Mouse (Mus musculus) heart, embryonic 12.5 days (tissue): ENCODE data around the gene Ccdc142. TPM values are rescaled to one million over a fixed set of nuclear protein-coding genes. Genes with fewer than 3 reads are reported as not detected.

ENCODE experiments used
- microRNA counts: library from miRNA; unstranded; fragments of <30 nt; microRNA quantifications from one replicate; lab custom pipeline; 2017
- microRNA-seq: library from miRNA; unstranded; fragments of <30 nt; microRNA quantifications from one replicate; pipeline ENCODE4, GENCODE M21; 2017
- polyA plus RNA-seq: library from polyadenylated mRNA; unstranded; fragments of >200 nt; fragmentation: Nextera tagmentation; extraction: Ambion mirVana; gene quantifications from 2 replicates; pipeline ENCODE4 v1.2.1, GENCODE M21; 2016

The Ccdc142 gene
- polyA plus RNA-seq, 1 experiment from 2014 or later, result 1.9 TPM

MicroRNAs within 50 kb of the gene (microRNA counts, 519-probe panel; counts per million panel counts)
- not detected for microRNA mmu-miR-3470a+mmu-miR-3470b (lab: Ali Mortazavi, UCI)

Small RNAs within 50 kb of the gene (microRNA-seq; reads per million reads assigned to microRNA genes)
- not detected for gene Mir3470a

Other genes with a start within 250 kb of the Ccdc142 start
- gene Sema4f, start 161.8 kb upstream of the Ccdc142 start, polyA plus RNA-seq, result 0.26 and 0.37 TPM in 2 replicates
- 0.57 and 1.4 TPM in 2 replicates for gene M1ap, start 154.7 kb upstream of the Ccdc142 start, polyA plus RNA-seq
- gene Dok1, start 68.1 kb upstream of the Ccdc142 start, polyA plus RNA-seq, result 8.1 and 11.3 TPM in 2 replicates
- 5.7 and 8.0 TPM in 2 replicates for gene Loxl3, start 67.4 kb upstream of the Ccdc142 start, polyA plus RNA-seq
- gene Aup1, start 47.1 kb upstream of the Ccdc142 start, polyA plus RNA-seq, result 120 and 131 TPM in 2 replicates
- 86.7 and 86.9 TPM in 2 replicates for gene Htra2, start 46.3 kb upstream of the Ccdc142 start, polyA plus RNA-seq
- gene Dqx1, start 43.8 kb upstream of the Ccdc142 start, polyA plus RNA-seq, result 0.48 and 0.64 TPM in 2 replicates
- gene Tlx2, start 31.3 kb upstream of the Ccdc142 start, polyA plus RNA-seq, result 0.18 and 0.24 TPM in 2 replicates
- 12.5 and 14.9 TPM in 2 replicates for gene Pcgf1, start 23.7 kb upstream of the Ccdc142 start, polyA plus RNA-seq
- 0.36 TPM in 1 of 2 replicates, not detected in the other for gene Lbx2, start 15.2 kb upstream of the Ccdc142 start, polyA plus RNA-seq
- 2.2 and 2.4 TPM in 2 replicates for gene Gm42688, start within 50 bp of the Ccdc142 start, polyA plus RNA-seq
- gene Mrpl53, start 7.4 kb downstream of the Ccdc142 start, polyA plus RNA-seq, result 155 and 156 TPM in 2 replicates
- 30.7 and 30.8 TPM in 2 replicates for gene Mogs, start 13.9 kb downstream of the Ccdc142 start, polyA plus RNA-seq
- gene Wbp1, start 20.0 kb downstream of the Ccdc142 start, polyA plus RNA-seq, result 87.6 and 91.3 TPM in 2 replicates
- gene Ino80b, start 23.8 kb downstream of the Ccdc142 start, polyA plus RNA-seq, result 11.1 and 12.1 TPM in 2 replicates
- gene Rtkn, start 33.9 kb downstream of the Ccdc142 start, polyA plus RNA-seq, result 20.3 and 22.0 TPM in 2 replicates
- gene Wdr54, start 54.8 kb downstream of the Ccdc142 start, polyA plus RNA-seq, result 4.2 and 6.8 TPM in 2 replicates
- 0.17 and 0.39 TPM in 2 replicates for gene 1700003E16Rik, start 54.8 kb downstream of the Ccdc142 start, polyA plus RNA-seq
- 86.9 and 89.0 TPM in 2 replicates for gene Dctn1, start 64.3 kb downstream of the Ccdc142 start, polyA plus RNA-seq
- 0.27 and 0.52 TPM in 2 replicates for gene Slc4a5, start 118.2 kb downstream of the Ccdc142 start, polyA plus RNA-seq
- 38.9 TPM in 2 replicates for gene Mthfd2, start 224.3 kb downstream of the Ccdc142 start, polyA plus RNA-seq
- gene Mob1a, start 224.4 kb downstream of the Ccdc142 start, polyA plus RNA-seq, result 42.6 and 43.3 TPM in 2 replicates
- 262 and 274 TPM in 2 replicates for gene Bola3, start 247.5 kb downstream of the Ccdc142 start, polyA plus RNA-seq